Mouse (Mus musculus) CH12.LX (cell line): ENCODE data around the gene Ttc9c. TPM values are rescaled to one million over a fixed set of nuclear protein-coding genes. Genes with fewer than 3 reads are reported as not detected.

Source experiments
- DNase-seq: peaks from one replicate; pipeline ENCODE4 v3.0.0-alpha.2; 2013; ENCODE audit errors: extremely low read depth
- H3K27ac ChIP-seq: 2 replicates; pipeline ENCODE4 v1.5.1; 2012; ENCODE audit warnings: low read depth, mild to moderate bottlenecking, control low read depth, moderate library complexity; ENCODE audit not compliant: insufficient read depth
- H3K27me3 ChIP-seq: replicated peaks from 2 replicates; pipeline ENCODE3; 2012; ENCODE audit warnings: inconsistent platforms
- H3K36me3 ChIP-seq, 2 experiments: replicated peaks in 1 of 2; 2 replicates each; pipeline versions ENCODE3 to v1.6.1; 2012; ENCODE audit warnings: inconsistent platforms in 1 of 2, low read length in 1 of 2, mild to moderate bottlenecking in 1 of 2, mixed read lengths in 1 of 2, moderate library complexity in 1 of 2; ENCODE audit not compliant: control insufficient read depth in 1 of 2, insufficient read depth in 1 of 2
- H3K4me1 ChIP-seq, 2 experiments: 2 replicates each; pipeline ENCODE4 v1.6.1; 2012; ENCODE audit warnings: inconsistent platforms in 1 of 2, moderate library complexity in 1 of 2; ENCODE audit not compliant: insufficient read depth in 2 of 2, control insufficient read depth in 1 of 2
- H3K4me2 ChIP-seq: 2 replicates; pipeline ENCODE4 v1.6.1; 2012; ENCODE audit warnings: low read depth, mild to moderate bottlenecking, control low read depth; ENCODE audit not compliant: poor library complexity, insufficient read depth, severe bottlenecking
- H3K4me3 ChIP-seq, 3 experiments: fragments of 150-350 bp in 1 of 3; sonication (generic) in 1 of 3; replicated peaks in 1 of 3; 2 replicates each; pipeline versions ENCODE3 to v1.5.1; 2011 to 2012; ENCODE audit warnings: low read depth in 2 of 3, low read length in 2 of 3, mild to moderate bottlenecking in 2 of 3, moderate library complexity in 2 of 3, control low read depth in 1 of 3, improper control_type of control experiment in 1 of 3, inconsistent platforms in 1 of 3, mixed read lengths in 1 of 3; ENCODE audit not compliant: poor library complexity in 1 of 3
- H3K79me2 ChIP-seq: replicated peaks from 2 replicates; pipeline ENCODE4 v1.6.1; 2012; ENCODE audit warnings: mild to moderate bottlenecking, moderate library complexity; ENCODE audit not compliant: control insufficient read depth, poor library complexity, insufficient read depth, severe bottlenecking; ENCODE audit errors: extremely low read depth
- H3K9ac ChIP-seq: 2 replicates; pipeline ENCODE4 v1.6.1; 2012; ENCODE audit warnings: low read depth, mild to moderate bottlenecking, control low read depth, moderate library complexity; ENCODE audit not compliant: insufficient read depth
- H3K9me3 ChIP-seq: replicated peaks from 2 replicates; pipeline ENCODE3; 2012; ENCODE audit warnings: low read length, inconsistent platforms, mixed read lengths
- BHLHE40 ChIP-seq: IDR thresholded peaks from 2 replicates; pipeline ENCODE4 v1.6.1; 2011; ENCODE audit warnings: mild to moderate bottlenecking, low read depth, low read length, improper control_type of control experiment
- CHD2 ChIP-seq: IDR thresholded peaks from 2 replicates; pipeline ENCODE4 v1.6.1; 2011; ENCODE audit warnings: low read length, improper control_type of control experiment
- CTCF ChIP-seq, 2 experiments: IDR thresholded peaks in 1 of 2; conservative IDR thresholded peaks in 1 of 2; 2 replicates each; pipeline ENCODE4 v1.5.1; 2011 to 2012; ENCODE audit warnings: low read depth in 2 of 2, low read length in 2 of 2, improper control_type of control experiment in 1 of 2, inconsistent platforms in 1 of 2, mild to moderate bottlenecking in 1 of 2, moderate library complexity in 1 of 2
- ELF1 ChIP-seq: IDR thresholded peaks from 2 replicates; pipeline ENCODE4 v1.6.1; 2014; ENCODE audit warnings: low read depth, mild to moderate bottlenecking, inconsistent platforms, low read length, improper control_type of control experiment
- ETS1 ChIP-seq: conservative IDR thresholded peaks from 2 replicates; pipeline ENCODE4 v1.6.1; 2012; ENCODE audit warnings: low read depth, mild to moderate bottlenecking, inconsistent platforms, low read length, improper control_type of control experiment, moderate library complexity
- HCFC1 ChIP-seq: IDR thresholded peaks from 2 replicates; pipeline ENCODE4 v1.6.1; 2012; ENCODE audit warnings: low read depth, mild to moderate bottlenecking, inconsistent platforms, low read length, improper control_type of control experiment
- IRF4 ChIP-seq: IDR thresholded peaks from 2 replicates; pipeline ENCODE4 v1.6.1; 2014; ENCODE audit warnings: low read depth, mild to moderate bottlenecking, inconsistent platforms, low read length, improper control_type of control experiment
- JUN ChIP-seq: IDR thresholded peaks from 2 replicates; pipeline ENCODE4 v1.6.1; 2011; ENCODE audit warnings: low read depth, mild to moderate bottlenecking, low read length, improper control_type of control experiment, moderate library complexity; ENCODE audit not compliant: insufficient read depth
- JUND ChIP-seq: conservative IDR thresholded peaks from 2 replicates; pipeline ENCODE4 v1.6.1; 2011; ENCODE audit warnings: low read depth, low read length, improper control_type of control experiment
- KAT2A ChIP-seq: IDR thresholded peaks from 2 replicates; pipeline ENCODE4 v1.6.1; 2012; ENCODE audit warnings: low read length, improper control_type of control experiment, inconsistent platforms; ENCODE audit not compliant: insufficient replicate concordance
- MAFK ChIP-seq: IDR thresholded peaks from 2 replicates; pipeline ENCODE4 v1.6.1; 2011; ENCODE audit warnings: low read length, improper control_type of control experiment; ENCODE audit not compliant: insufficient replicate concordance
- MAX ChIP-seq: IDR thresholded peaks from 2 replicates; pipeline ENCODE4 v1.6.1; 2011; ENCODE audit warnings: low read length, improper control_type of control experiment
- MEF2A ChIP-seq: IDR thresholded peaks from 2 replicates; pipeline ENCODE4 v1.6.1; 2014; ENCODE audit warnings: low read depth, mild to moderate bottlenecking, inconsistent platforms, low read length, improper control_type of control experiment, borderline replicate concordance
- MXI1 ChIP-seq: IDR thresholded peaks from 2 replicates; pipeline ENCODE4 v1.6.1; 2011; ENCODE audit warnings: mild to moderate bottlenecking, low read depth, low read length, improper control_type of control experiment
- MYC ChIP-seq: IDR thresholded peaks from 2 replicates; pipeline ENCODE4 v1.6.1; 2011; ENCODE audit warnings: low read depth, mild to moderate bottlenecking, improper control_type of control experiment, low read length
- NELFE ChIP-seq: IDR thresholded peaks from 2 replicates; pipeline ENCODE4 v1.6.1; 2011; ENCODE audit warnings: low read depth, low read length, improper control_type of control experiment
- NRF1 ChIP-seq: IDR thresholded peaks from 2 replicates; pipeline ENCODE4 v1.6.1; 2014; ENCODE audit warnings: low read depth, mild to moderate bottlenecking, inconsistent platforms, low read length, improper control_type of control experiment, moderate library complexity
- PAX5 ChIP-seq: IDR thresholded peaks from 2 replicates; pipeline ENCODE4 v1.6.1; 2012; ENCODE audit warnings: low read length, inconsistent platforms, mixed read lengths
- POLR2A ChIP-seq: IDR thresholded peaks from 2 replicates; pipeline ENCODE4 v1.6.1; 2011; ENCODE audit warnings: low read depth, mild to moderate bottlenecking, improper control_type of control experiment, low read length
- POLR2AphosphoS2 ChIP-seq: IDR thresholded peaks from 2 replicates; pipeline ENCODE4 v1.6.1; 2011; ENCODE audit warnings: low read depth, low read length, improper control_type of control experiment
- RAD21 ChIP-seq: IDR thresholded peaks from 2 replicates; pipeline ENCODE4 v1.6.1; 2011; ENCODE audit warnings: low read depth, mild to moderate bottlenecking, low read length, improper control_type of control experiment, moderate library complexity
- RCOR1 ChIP-seq: conservative IDR thresholded peaks from 2 replicates; pipeline ENCODE4 v1.6.1; 2012; ENCODE audit warnings: low read depth, mild to moderate bottlenecking, inconsistent platforms, low read length, improper control_type of control experiment
- SMC3 ChIP-seq: IDR thresholded peaks from 2 replicates; pipeline ENCODE4 v1.6.1; 2011; ENCODE audit warnings: low read depth, low read length, improper control_type of control experiment
- TBP ChIP-seq: conservative IDR thresholded peaks from 2 replicates; pipeline ENCODE4 v1.6.1; 2011; ENCODE audit warnings: low read depth, low read length, improper control_type of control experiment
- UBTF ChIP-seq: IDR thresholded peaks from 2 replicates; pipeline ENCODE4 v1.6.1; 2012; ENCODE audit warnings: low read depth, mild to moderate bottlenecking, inconsistent platforms, low read length, improper control_type of control experiment, moderate library complexity
- USF1 ChIP-seq: IDR thresholded peaks from 2 replicates; pipeline ENCODE4 v1.6.1; 2014; ENCODE audit warnings: low read depth, mild to moderate bottlenecking, inconsistent platforms, low read length, improper control_type of control experiment
- ZKSCAN1 ChIP-seq: IDR thresholded peaks from 2 replicates; pipeline ENCODE4 v1.6.1; 2012; ENCODE audit warnings: low read depth, inconsistent platforms, low read length, improper control_type of control experiment, borderline replicate concordance
- ZMIZ1 ChIP-seq: IDR thresholded peaks from 2 replicates; pipeline ENCODE4 v1.6.1; 2012; ENCODE audit warnings: low read depth, mild to moderate bottlenecking, inconsistent platforms, low read length, improper control_type of control experiment
- dilution Hi-C: fragments of 300-500 bp; cut with MboI; formaldehyde crosslinking; loops from 2 replicates; pipeline ENCODE4 v1.14.3; 2020; ENCODE audit warnings: low sequenced_read_pairs; ENCODE audit not compliant: extremely low pct_unique_long_range_greater_than_20kb, extremely low pct_ligation_motif_present
- in situ Hi-C: fragments of 300-500 bp; cut with MboI; formaldehyde crosslinking; loops from 3 replicates; pipeline ENCODE4 v1.14.3; 2019; ENCODE audit warnings: low sequenced_read_pairs, low pct_ligation_motif_present, low pct_unique_long_range_greater_than_20kb, mixed read lengths
- polyA plus RNA-seq: library from polyadenylated mRNA; unstranded; fragments of >175 nt; gene quantifications from 2 replicates; pipeline ENCODE4 v1.2.1, GENCODE M21; 2012; ENCODE audit warnings: low read depth; ENCODE audit not compliant: insufficient read length
- total RNA-seq, 2 experiments: library from RNA; depleted of rRNA; stranded (reverse); fragments of 300-350 nt in 1 of 2; fragments of >200 nt in 1 of 2; gene quantifications; 2 replicates each; pipeline ENCODE4 v1.2.3; 2012 to 2014

Ttc9c gene
- total and polyA plus RNA-seq, 3 experiments, result 42.0 to 56.5 (median 44.7) TPM

DNA sequence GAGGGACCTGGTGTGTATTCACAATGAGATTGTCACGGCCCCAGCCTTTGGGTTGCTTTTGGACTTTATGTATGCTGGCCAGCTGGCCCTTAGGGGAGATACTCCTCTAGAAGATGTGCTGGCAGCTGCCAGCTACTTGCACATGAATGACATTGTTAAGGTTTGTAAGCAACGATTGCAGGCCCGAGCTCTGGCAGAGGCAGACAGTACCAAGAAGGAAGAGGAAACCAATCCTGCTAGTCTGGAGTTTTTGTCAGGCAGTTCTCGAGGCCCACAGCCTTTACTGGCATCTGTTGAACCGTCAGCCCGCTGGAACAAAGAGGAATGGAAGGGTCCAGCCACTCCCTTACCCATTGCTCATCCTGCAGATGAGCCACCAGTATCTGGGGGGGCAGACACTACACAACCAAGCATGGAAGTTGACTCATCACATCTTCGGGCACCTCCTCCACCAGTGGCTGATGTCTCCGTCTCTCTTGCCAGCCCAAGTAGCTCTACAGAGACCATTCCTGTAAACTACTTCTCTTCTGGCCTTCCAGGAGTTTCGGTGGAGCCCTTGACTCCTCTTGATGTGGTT is 15.8 kb downstream of the Ttc9c start:
- Histone ChIP-seq H3K4me3 (no peak overlapping the region), H3K9ac (no peak overlapping the region)
- TF ChIP-seq JUND (no peak), MXI1 (no peak), SMC3 (no peak), ETS1 (no peak), HCFC1 (no peak), USF1 (no peak), NRF1 (no peak), NELFE (no peak), ZMIZ1 (no peak)
- TF ChIP-seq, all 38 proteins: peak for 0
- peaks cover 11 to 59% of the 10 kb centered on the region in 2 experiments for H3K4me1 ChIP-seq
- dilution Hi-C loops (no loop called here), in situ Hi-C loops (no loop called here)
- no peaks in the 10 kb centered on the region for H3K9me3 ChIP-seq
- peaks cover 3% of the 10 kb centered on the region; the same call in 1 of the 2 replicates for H3K79me2 ChIP-seq
- no peak for DNase-seq
- H3K36me3 ChIP-seq, result peaks cover 12 to 28% of the 10 kb centered on the region in 2 experiments
- no peaks in the 10 kb centered on the region for H3K27me3 ChIP-seq
- peak overlapping the region; percentile 11; the same call in 1 of the 2 replicates for H3K27ac ChIP-seq
- H3K4me2 ChIP-seq, result peak overlapping the region; percentile 72; the same call in 1 of the 2 replicates

DNA sequence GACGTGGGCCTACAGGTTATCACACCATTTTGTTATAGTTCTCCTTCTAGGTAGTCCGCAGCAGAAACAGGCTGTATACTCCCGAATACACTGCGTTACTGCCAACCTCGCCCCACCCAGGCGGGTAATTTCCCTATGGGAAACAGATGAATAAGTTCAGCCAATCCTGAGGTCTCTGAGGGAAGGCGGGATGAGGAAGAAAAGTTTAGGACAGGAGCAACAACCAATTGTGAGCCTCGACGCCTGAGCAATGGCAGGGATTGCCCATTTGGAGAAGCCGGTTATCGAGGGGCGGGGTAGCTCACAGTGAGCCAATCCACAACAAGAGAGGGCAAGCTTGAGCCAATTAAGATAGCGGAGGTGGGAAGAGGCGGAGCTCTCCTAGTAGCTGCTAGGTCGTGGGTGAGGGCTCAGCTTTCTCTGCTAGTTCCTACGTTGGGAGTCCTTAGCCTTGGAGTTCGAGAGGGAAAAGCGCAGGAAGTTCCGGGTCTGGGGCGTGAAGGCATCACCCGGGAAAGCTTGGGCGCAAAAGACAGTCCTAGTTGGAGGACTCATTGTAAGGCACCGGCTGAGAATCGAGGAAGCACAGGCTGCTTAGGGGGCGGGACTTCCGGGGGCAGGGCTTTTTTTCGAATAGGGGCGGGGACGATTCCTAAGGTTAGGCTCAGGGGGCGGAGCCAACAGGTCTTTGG is 16.9 kb downstream of the Ttc9c start, which contains the start of gene Zbtb3:
TSS of gene Zbtb3 (plus strand) at position 426 of the 692 bp plus-strand sequence.
- Histone ChIP-seq H3K9me3 (no peaks in the 10 kb centered on the region), H3K4me3 (peak within 1 kb of the TSS; percentile 64 to 89 (median 82)), H3K4me2 (peak within 1 kb of the TSS; percentile 88), H3K27ac (peak within 1 kb of the TSS; percentile 63), H3K27me3 (no peaks in the 10 kb centered on the region), H3K79me2 (peaks cover 11% of the 10 kb centered on the region), H3K36me3 (peaks cover 12 to 27% of the 10 kb centered on the region in 2 experiments), H3K9ac (peak within 1 kb of the TSS; percentile 73), H3K4me1 (peaks cover 8 to 49% of the 10 kb centered on the region in 2 experiments)
- in situ Hi-C loops, result no loop called here
- dilution Hi-C loops, result no loop called here
- peak; percentile 99 for DNase-seq
- TF ChIP-seq UBTF (no peak), IRF4 (0 out of 2 replicates have a peak, but pooled peaks have one; percentile 31), MEF2A (peak; percentile 39; the same call in 1 of the 2 replicates), ZKSCAN1 (no peak), KAT2A (peak; percentile 76; the same call in 1 of the 2 replicates), SMC3 (no peak), ELF1 (peak; percentile 65), NRF1 (peak; percentile 41; the same call in 1 of the 2 replicates), USF1 (no peak), ETS1 (peak; percentile 37; the same call in 1 of the 2 replicates), CTCF (conservative IDR thresholded peaks at IDR 0.05 in 1 of 2, IDR thresholded peaks at IDR 0.05 in 1 of 2; ENCODE audit: low read depth in 2 of 2, low read length in 2 of 2) (no peak), MAX (peak; percentile 70), MYC (no peak), RCOR1 (0 out of 2 replicates have a peak, but pooled peaks have one; percentile 24), POLR2AphosphoS2 (peak; percentile 76; the same call in 1 of the 2 replicates), CHD2 (peak; percentile 94), POLR2A (peak; percentile 67), PAX5 (no peak), MAFK (0 out of 2 replicates have a peak, but pooled peaks have one; percentile 32), NELFE (peak; percentile 91), BHLHE40 (no peak), RAD21 (no peak), TBP (peak; percentile 80; the same call in 1 of the 2 replicates), JUN (no peak), ZMIZ1 (0 out of 2 replicates have a peak, but pooled peaks have one; percentile 64), HCFC1 (peak; percentile 71)
